Mouse (Mus musculus): ENCODE measurements at regions not wholly inside any gene's neighbourhood (a gene's known extent, or its start where the extent isn't known, plus 50 kb on each side); places are given as distances from the start of the nearest gene placed in this dataset.

DNA sequence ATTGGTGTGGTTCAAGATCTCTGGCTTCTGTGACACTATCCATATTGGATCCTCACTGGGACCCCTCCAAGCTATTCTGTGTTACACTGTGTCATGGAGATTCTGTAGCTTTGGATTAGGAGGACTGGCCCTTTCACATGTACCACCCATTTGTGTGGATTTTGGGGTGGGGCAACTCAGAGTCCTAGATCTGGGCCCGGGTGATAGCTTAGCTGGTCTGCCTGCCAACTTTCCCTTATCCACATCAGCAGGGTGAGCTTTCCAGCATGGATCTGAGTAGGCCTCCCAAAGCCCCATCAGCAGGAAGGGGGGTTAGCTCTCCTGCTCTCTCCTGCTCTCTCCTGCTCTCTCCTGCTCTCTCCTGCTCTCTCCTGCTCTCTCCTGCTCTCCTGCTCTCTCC, 152.3 kb downstream of the Spata18 start:
- TF ChIP-seq CTCF (IDR thresholded peaks at IDR 0.05; ENCODE audit: low read depth) (no peak), EP300 (optimal IDR thresholded peaks at IDR 0.05) (no peak)

Data from stomach, postnatal 0 days (tissue).